Mouse (Mus musculus) limb, embryonic 14.5 days (tissue): Measurements from ENCODE around the gene Nacc1. TPM values are rescaled to one million over a fixed set of nuclear protein-coding genes. Genes with fewer than 3 reads are reported as not detected.

Source experiments
- ATAC-seq: fragments of 200-750 bp; cut with Nextera tagmentation; 2 replicates; pipeline ENCODE4 v1.8.0; 2017; ENCODE audit warnings: low read depth, moderate number of reproducible peaks, moderate TSS enrichment; ENCODE audit not compliant: low FRiP score
- DNase-seq: peaks from one replicate; pipeline ENCODE4 v3.0.0-alpha.2; 2015; ENCODE audit warnings: low spot score
- H3K27ac ChIP-seq: fragments of 300-500 bp; sonication (generic); replicated peaks from 2 replicates; pipeline ENCODE4 v1.5.1; 2014; ENCODE audit warnings: low read depth, mild to moderate bottlenecking, low read length, moderate library complexity, mixed read lengths
- H3K27me3 ChIP-seq: fragments of 300-500 bp; sonication (generic); 2 replicates; pipeline ENCODE4 v1.6.1; 2014; ENCODE audit warnings: low read length, mixed read lengths; ENCODE audit not compliant: control insufficient read depth, insufficient read depth
- H3K36me3 ChIP-seq: fragments of 300-500 bp; sonication (generic); 2 replicates; pipeline ENCODE4 v1.6.1; 2014; ENCODE audit warnings: mild to moderate bottlenecking, low read length, moderate library complexity, mixed read lengths; ENCODE audit not compliant: control insufficient read depth, insufficient read depth
- H3K4me1 ChIP-seq: fragments of 300-500 bp; sonication (generic); 2 replicates; pipeline ENCODE4 v1.6.1; 2014; ENCODE audit warnings: antibody characterized with exemption, low read length, mixed read lengths; ENCODE audit not compliant: control insufficient read depth, insufficient read depth
- H3K4me2 ChIP-seq: fragments of 300-500 bp; sonication (generic); replicated peaks from 2 replicates; pipeline ENCODE4 v1.6.1; 2014; ENCODE audit warnings: low read depth, mild to moderate bottlenecking, low read length, moderate library complexity; ENCODE audit not compliant: severe bottlenecking
- H3K4me3 ChIP-seq: fragments of 300-500 bp; sonication (generic); replicated peaks from 2 replicates; pipeline ENCODE4 v1.5.1; 2014; ENCODE audit warnings: low read length
- H3K9ac ChIP-seq: fragments of 300-500 bp; sonication (generic); 2 replicates; pipeline ENCODE4 v1.6.1; 2014; ENCODE audit warnings: mild to moderate bottlenecking, low read depth, low read length, moderate library complexity; ENCODE audit not compliant: severe bottlenecking
- H3K9me3 ChIP-seq: fragments of 300-500 bp; sonication (generic); 2 replicates; pipeline ENCODE4 v1.6.1; 2016; ENCODE audit warnings: low read length; ENCODE audit not compliant: control insufficient read depth
- POLR2A ChIP-seq: fragments of 200-500 bp; IDR thresholded peaks from 2 replicates; pipeline ENCODE4 v1.8.0; 2012; ENCODE audit warnings: inconsistent platforms, mild to moderate bottlenecking, moderate library complexity, borderline replicate concordance; ENCODE audit not compliant: insufficient read depth, insufficient read length; ENCODE audit errors: extremely low read depth
- WGBS: fragments of 180-500 bp; shearing (Covaris S2); extraction: QIAGEN DNeasy Blood & Tissue Kit; methylation state at CpG from one replicate; pipeline ENCODE4 v1.1.7; 2014; 5-methylcytosine and 5-hydroxymethylcytosine counted together
- polyA plus RNA-seq, 2 experiments: library from polyadenylated mRNA; depleted of rRNA in 1 of 2; stranded (reverse) in 1 of 2; unstranded in 1 of 2; fragments of >200 nt; fragmentation: Nextera tagmentation in 1 of 2; extraction: Ambion mirVana in 1 of 2; gene quantifications; 2 replicates each; pipeline versions ENCODE4 v1.2.1 to v1.2.3; 2012 to 2014

Gene Nacc1
- polyA plus RNA-seq, 2 experiments = 18.5 to 68.8 TPM

- Histone ChIP-seq H3K4me1 (peaks cover 27% of the 10 kb centered on the region), H3K9ac (peak overlapping the region; percentile 83), H3K4me3 (peak overlapping the region; percentile 53), H3K27ac (peak overlapping the region; percentile 95), H3K4me2 (peak overlapping the region; percentile 86), H3K36me3 (no peaks in the 10 kb centered on the region), H3K9me3 (no peaks in the 10 kb centered on the region), H3K27me3 (no peaks in the 10 kb centered on the region)
- ATAC-seq (peak; percentile 41), DNase-seq (peak; percentile 63)
- 2% methylated on average over 39 of the region's 52 CpGs for WGBS
- TF ChIP-seq POLR2A = no peak
Observed at GRCm38 (mm10) chr8:84638555-84639161, 49.0 kb downstream of the Nacc1 start.

- 17% methylated on average over 8 of the region's 8 CpGs for WGBS
- peak overlapping the region; percentile 53 for H3K4me3 ChIP-seq
- peaks cover 27% of the 10 kb centered on the region for H3K4me1 ChIP-seq
- DNase-seq (no peak), ATAC-seq (no peak)
- H3K36me3 ChIP-seq = no peaks in the 10 kb centered on the region
- peak overlapping the region; percentile 86 for H3K4me2 ChIP-seq
- no peaks in the 10 kb centered on the region for H3K9me3 ChIP-seq
- peak overlapping the region; percentile 95 for H3K27ac ChIP-seq
- no peaks in the 10 kb centered on the region for H3K27me3 ChIP-seq
- TF ChIP-seq POLR2A = no peak
- H3K9ac ChIP-seq = peak overlapping the region; percentile 83
Observed at GRCm38 (mm10) chr8:84637946-84638554, 49.6 kb downstream of the Nacc1 start.

GRCm38 (mm10) chr8:84636051-84636691 is 51.5 kb downstream of the Nacc1 start:
- ATAC-seq = no peak
- Histone ChIP-seq H3K27ac (0 out of 2 replicates have a peak overlapping the region, but pooled peaks have one; percentile 26), H3K4me1 (peaks cover 27% of the 10 kb centered on the region)

GRCm38 (mm10) chr8:84635397-84636050 is 52.1 kb downstream of the Nacc1 start:
- H3K9me3 ChIP-seq = no peaks in the 10 kb centered on the region
- H3K9ac ChIP-seq = peak overlapping the region; percentile 36; the same call in 1 of the 2 replicates
- DNase-seq (no peak), ATAC-seq (no peak)
- no peak for TF ChIP-seq POLR2A
- H3K27ac ChIP-seq = 0 out of 2 replicates have a peak overlapping the region, but pooled peaks have one; percentile 26
- no peak overlapping the region for H3K4me3 ChIP-seq
- 62% methylated on average over 14 of the region's 14 CpGs for WGBS
- H3K36me3 ChIP-seq = no peaks in the 10 kb centered on the region
- no peak overlapping the region for H3K4me2 ChIP-seq
- no peaks in the 10 kb centered on the region for H3K27me3 ChIP-seq
- H3K4me1 ChIP-seq = peaks cover 27% of the 10 kb centered on the region

More at GRCm38 (mm10) chr8:84636051-84636691, 51.5 kb downstream of the Nacc1 start:
- no peak overlapping the region for H3K4me3 ChIP-seq
- no peak overlapping the region for H3K9ac ChIP-seq
- no peak for TF ChIP-seq POLR2A
- H3K9me3 ChIP-seq = no peaks in the 10 kb centered on the region
- no peaks in the 10 kb centered on the region for H3K36me3 ChIP-seq
- H3K4me2 ChIP-seq = no peak overlapping the region
- 79% methylated on average over 17 of the region's 17 CpGs for WGBS
- peak; percentile 39 for DNase-seq
- H3K27me3 ChIP-seq = no peaks in the 10 kb centered on the region

- DNase-seq (no peak), ATAC-seq (no peak)
- no peaks in the 10 kb centered on the region for H3K9me3 ChIP-seq
- H3K36me3 ChIP-seq = no peaks in the 10 kb centered on the region
- H3K4me1 ChIP-seq = peaks cover 25% of the 10 kb centered on the region
- no peaks in the 10 kb centered on the region for H3K27me3 ChIP-seq
- H3K9ac ChIP-seq = peak overlapping the region; percentile 36
- TF ChIP-seq POLR2A = no peak
- 45% methylated on average over 9 of the region's 9 CpGs for WGBS
- no peak overlapping the region for H3K4me3 ChIP-seq
- H3K27ac ChIP-seq = no peak overlapping the region
- no peak overlapping the region for H3K4me2 ChIP-seq
Observed at GRCm38 (mm10) chr8:84634849-84635304, 52.8 kb downstream of the Nacc1 start.
